In genomic region chr1:146497381-146498081, GRCm38 (mm10) we compare ENCODE assay signal across 8 mouse cellular contexts. TPM values are rescaled to one million over a fixed set of nuclear protein-coding genes. Genes with fewer than 3 reads are reported as not detected.
DNase-seq lines count a peak whose midpoint lies in the region; ATAC-seq and TF ChIP-seq lines count a peak whose summit lies in the region.

No protein-coding gene starts in this region.

- peaks cover 42% of the 10 kb centered on the region for H3K27me3 ChIP-seq in heart, embryonic 10.5 days (ENCODE audit: insufficient read depth, poor library complexity, severe bottlenecking)
- peaks cover 8% of the 10 kb centered on the region; the same call in 1 of the 2 replicates for H3K27me3 ChIP-seq in ES-Bruce4 (ENCODE audit: control insufficient read depth, insufficient read depth, low read length, poor library complexity, severe bottlenecking)
- H3K27me3 ChIP-seq in hindbrain, embryonic 11.5 days (ENCODE audit: control insufficient read depth, insufficient read depth, low read length) = peaks cover 10% of the 10 kb centered on the region; the same call in 1 of the 2 replicates
- H3K27me3 ChIP-seq in limb, embryonic 13.5 days = peaks cover 58% of the 10 kb centered on the region

- H3K27ac ChIP-seq in heart, embryonic 10.5 days = no peak overlapping the region
- H3K27ac ChIP-seq in ES-Bruce4 (ENCODE audit: insufficient read depth, low read length) = no peak overlapping the region
- H3K27ac ChIP-seq in hindbrain, embryonic 11.5 days (ENCODE audit: low read depth, low read length) = no peak overlapping the region
- no peak overlapping the region for H3K27ac ChIP-seq in limb, embryonic 13.5 days
- H3K27ac ChIP-seq in olfactory bulb, adult 2 months (ENCODE audit: insufficient read depth, low read depth, low read length) = peak overlapping the region; percentile 66

- H3K4me3 ChIP-seq in heart, embryonic 10.5 days = peak overlapping the region; percentile 63
- peak overlapping the region; percentile 40 for H3K4me3 ChIP-seq in ES-Bruce4 (ENCODE audit: low read depth, low read length)
- H3K4me3 ChIP-seq in hindbrain, embryonic 11.5 days (ENCODE audit: low read depth, low read length) = peak overlapping the region; percentile 46
- H3K4me3 ChIP-seq in limb, embryonic 13.5 days = peak overlapping the region; percentile 48
- H3K4me3 ChIP-seq in olfactory bulb, adult 2 months (ENCODE audit: insufficient read depth, low read depth, low read length) = peak overlapping the region; percentile 53

- no peak overlapping the region for H3K9ac ChIP-seq in ES-Bruce4 (ENCODE audit: low read depth, poor library complexity, severe bottlenecking)
- peak overlapping the region; percentile 29; the same call in 1 of the 2 replicates for H3K9ac ChIP-seq in hindbrain, embryonic 11.5 days (ENCODE audit: low read depth, low read length)
- peak overlapping the region; percentile 59 for H3K9ac ChIP-seq in limb, embryonic 13.5 days

- no peak for TF ChIP-seq EP300 in ES-Bruce4 (IDR thresholded peaks at IDR 0.05; ENCODE audit: insufficient read depth, low read depth, low read length)

- no peaks in the 10 kb centered on the region for H3K9me3 ChIP-seq in heart, embryonic 10.5 days
- H3K9me3 ChIP-seq in ES-Bruce4 (replicated peaks; ENCODE audit: control insufficient read depth, insufficient read depth, low read length, poor library complexity, severe bottlenecking) = no peaks in the 10 kb centered on the region
- H3K9me3 ChIP-seq in hindbrain, embryonic 11.5 days (ENCODE audit: control insufficient read depth, low read length) = no peaks in the 10 kb centered on the region
- no peaks in the 10 kb centered on the region for H3K9me3 ChIP-seq in limb, embryonic 13.5 days

- TF ChIP-seq CTCF in ES-Bruce4 (IDR thresholded peaks at IDR 0.05; ENCODE audit: low read depth, low read length) = no peak
- no peak for TF ChIP-seq CTCF in olfactory bulb, adult 2 months (IDR thresholded peaks at IDR 0.05; ENCODE audit: insufficient read depth, low read depth, low read length)

- TF ChIP-seq POLR2A in ES-Bruce4 (IDR thresholded peaks at IDR 0.05; ENCODE audit: insufficient read depth, low read length) = no peak
- no peak for TF ChIP-seq POLR2A in olfactory bulb, adult 2 months (IDR thresholded peaks at IDR 0.05; ENCODE audit: insufficient read depth, low read depth, low read length)

- WGBS in heart, embryonic 10.5 days = under 1% methylated on average over 28 of the region's 28 CpGs
- under 1% methylated on average over 28 of the region's 28 CpGs for WGBS in hindbrain, embryonic 11.5 days
- WGBS in limb, embryonic 13.5 days = under 1% methylated on average over 28 of the region's 28 CpGs
- under 1% methylated on average over 28 of the region's 28 CpGs for WGBS in olfactory bulb, adult 2 months

- ATAC-seq in common myeloid progenitor, adult 5-6 weeks (replicated peaks; ENCODE audit: low read depth, poor library complexity, severe bottlenecking) = peak; percentile 21; the same call in 1 of the 2 replicates
- peak; percentile 80 for ATAC-seq in hindbrain, embryonic 11.5 days (ENCODE audit: low FRiP score)
- ATAC-seq in limb, embryonic 13.5 days (ENCODE audit: low FRiP score, low read depth) = peak; percentile 73; the same call in 1 of the 2 replicates

- no peak for DNase-seq in heart, embryonic 10.5 days (ENCODE audit: low spot score)
- DNase-seq in heart, adult 9 months (ENCODE audit: low spot score in 2 of 2) = no peak
- DNase-seq in hindbrain, embryonic 11.5 days (ENCODE audit: low spot score) = peak; percentile 64
- no peak for DNase-seq in B cell, adult 2 months

- no peaks in the 10 kb centered on the region for H3K36me3 ChIP-seq in heart, embryonic 10.5 days
- H3K36me3 ChIP-seq in ES-Bruce4 (ENCODE audit: control insufficient read depth, insufficient read depth, low read length, poor library complexity, severe bottlenecking) = no peaks in the 10 kb centered on the region
- no peaks in the 10 kb centered on the region for H3K36me3 ChIP-seq in hindbrain, embryonic 11.5 days (ENCODE audit: control insufficient read depth, insufficient read depth, low read length)
- no peaks in the 10 kb centered on the region for H3K36me3 ChIP-seq in limb, embryonic 13.5 days

- H3K4me1 ChIP-seq in heart, embryonic 10.5 days = no peaks in the 10 kb centered on the region
- no peaks in the 10 kb centered on the region for H3K4me1 ChIP-seq in ES-Bruce4 (ENCODE audit: control insufficient read depth, insufficient read depth, low read length)
- H3K4me1 ChIP-seq in hindbrain, embryonic 11.5 days (replicated peaks; ENCODE audit: control insufficient read depth, insufficient read depth, low read length) = no peaks in the 10 kb centered on the region
- H3K4me1 ChIP-seq in limb, embryonic 13.5 days = no peaks in the 10 kb centered on the region; the same call in 1 of the 2 replicates
- H3K4me1 ChIP-seq in olfactory bulb, adult 2 months (ENCODE audit: control insufficient read depth, insufficient read depth, low read length) = no peaks in the 10 kb centered on the region

- H3K4me2 ChIP-seq in hindbrain, embryonic 11.5 days (replicated peaks; ENCODE audit: low read depth, low read length) = peak overlapping the region; percentile 80
- peak overlapping the region; percentile 81 for H3K4me2 ChIP-seq in limb, embryonic 13.5 days (replicated peaks)

RNA-seq across cellular contexts. Expression of gene Brinp3, which starts 3.0 kb away (rescaled TPM):
- polyA plus RNA-seq in heart, embryonic 10.5 days (2016; fragmentation: Nextera tagmentation; extraction: Ambion mirVana) = 0.12 TPM in 1 of 2 replicates, not detected in the other
- polyA plus RNA-seq in ES-Bruce4 (2011; ENCODE audit: insufficient read depth, insufficient read length, low read depth, missing spikeins) = not detected in 2 replicates
- total RNA-seq in common myeloid progenitor, adult 5-6 weeks (2017) = not detected in 2 replicates
- polyA plus RNA-seq in hindbrain, embryonic 11.5 days (2014; fragmentation: Nextera tagmentation; extraction: Ambion mirVana) = 0.95 and 0.97 TPM in 2 replicates
- 1.8 and 1.9 TPM in 2 replicates for polyA plus RNA-seq in limb, embryonic 13.5 days (2015; fragmentation: Nextera tagmentation; extraction: Ambion mirVana)
- polyA plus RNA-seq in olfactory bulb, adult 2 months (2012; ENCODE audit: insufficient read depth, insufficient read length, low replicate concordance, missing spikeins) = not detected in 2 replicates

Comparison
In these comparisons a context has a peak if more than half of its experiments do, and no peak if none do; other contexts are left out.
1. ATAC-seq: peak in every context shown above with its lines; median percentile 80 in hindbrain, embryonic 11.5 days; 73 in limb, embryonic 13.5 days; 21 in common myeloid progenitor, adult 5-6 weeks.